Mouse (Mus musculus): ENCODE data around the gene Chrna1. TPM values are rescaled to one million over a fixed set of nuclear protein-coding genes. Genes with fewer than 3 reads are reported as not detected.

The Chrna1 gene
- polyA plus RNA-seq, 1 experiment, result 0.07 TPM

DNA sequence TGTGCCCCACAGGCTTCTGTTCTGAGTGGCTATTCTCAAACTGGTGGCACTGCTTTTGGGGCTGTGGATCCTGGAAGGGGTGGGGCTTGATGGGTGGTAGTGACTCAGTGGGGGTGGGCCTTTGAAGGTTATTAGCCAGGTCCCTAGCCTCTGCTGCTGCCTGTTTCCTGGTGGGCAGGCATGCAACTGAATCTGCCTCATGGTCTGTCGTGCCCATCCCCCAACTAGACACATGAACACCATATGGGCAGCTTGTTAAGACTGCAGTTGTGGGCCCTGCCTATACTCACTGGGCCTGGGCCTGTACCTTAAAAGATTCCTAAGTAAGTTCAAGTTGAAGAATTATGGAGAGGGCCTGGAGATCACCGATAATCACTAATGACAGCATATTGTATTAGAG is 34.6 kb downstream of the Chrna1 start:
- no peak for DNase-seq
- WGBS, result 86% methylated on average over 2 of the region's 2 CpGs

DNA sequence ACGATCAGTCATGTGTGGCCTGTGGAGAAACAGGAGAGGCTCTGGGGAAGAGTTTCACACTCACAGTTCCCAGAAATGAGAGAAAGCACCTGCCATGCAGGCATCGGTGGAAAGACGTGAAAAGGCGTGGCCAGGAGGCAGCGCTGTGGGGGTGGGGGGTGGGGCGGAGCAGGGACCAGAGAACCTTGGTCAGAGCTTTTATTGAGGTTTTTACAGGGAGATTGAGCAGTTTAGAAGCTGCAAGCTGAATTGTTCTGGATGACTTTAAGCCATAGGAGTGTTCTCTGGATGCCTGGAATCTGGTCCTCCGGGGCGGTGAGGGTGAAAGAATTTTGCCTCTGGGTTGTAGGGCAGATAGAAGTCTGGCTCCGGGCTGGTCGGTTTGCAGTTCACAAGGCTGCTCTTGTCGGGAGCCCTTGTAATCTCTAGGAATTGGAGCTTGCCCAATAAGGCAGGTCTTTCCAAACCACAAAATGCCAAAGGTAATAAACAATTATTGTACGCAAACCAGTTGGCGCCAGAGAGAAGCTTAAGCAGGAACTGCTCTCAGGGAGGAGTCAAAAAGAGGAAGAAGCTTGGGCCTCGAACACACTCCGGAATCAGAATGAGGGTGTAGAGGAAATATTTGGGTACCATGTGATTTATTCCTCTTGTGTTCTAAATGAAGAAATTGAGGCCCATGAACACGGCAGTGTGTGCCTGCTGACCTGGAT is 39.5 kb downstream of the Chrna1 start:
- Histone ChIP-seq H3K27me3 (ENCODE audit: control insufficient read depth, insufficient read depth, low read length) (no peaks in the 10 kb centered on the region), H3K4me3 (ENCODE audit: control insufficient read depth, insufficient read depth, low read length) (peak overlapping the region; percentile 29), H3K36me3 (ENCODE audit: control insufficient read depth, insufficient read depth, low read length) (no peaks in the 10 kb centered on the region), H3K4me1 (replicated peaks; ENCODE audit: control insufficient read depth, insufficient read depth, low read length) (peaks cover 12% of the 10 kb centered on the region), H3K27ac (ENCODE audit: control insufficient read depth, insufficient read depth, low read length) (no peak overlapping the region)
- peak; percentile 6 for DNase-seq
- 4% methylated on average over 16 of the region's 16 CpGs for WGBS
- no peak for TF ChIP-seq POLR2A (IDR thresholded peaks at IDR 0.05; ENCODE audit: control insufficient read depth, extremely low read depth, insufficient read depth, low read length, poor library complexity)
- no peak for TF ChIP-seq CTCF (IDR thresholded peaks at IDR 0.05; ENCODE audit: borderline replicate concordance, control insufficient read depth, extremely low read depth, insufficient read depth, low read length, poor library complexity)

More for the DNA sequence above, 34.6 kb downstream of the Chrna1 start:
- no peak for TF ChIP-seq POLR2A (IDR thresholded peaks at IDR 0.05; ENCODE audit: control insufficient read depth, extremely low read depth, insufficient read depth, low read length, poor library complexity)
- TF ChIP-seq CTCF (IDR thresholded peaks at IDR 0.05; ENCODE audit: borderline replicate concordance, control insufficient read depth, extremely low read depth, insufficient read depth, low read length, poor library complexity), result no peak
- Histone ChIP-seq H3K4me1 (replicated peaks; ENCODE audit: control insufficient read depth, insufficient read depth, low read length) (peaks cover 6% of the 10 kb centered on the region; the same call in 1 of the 2 replicates), H3K27me3 (ENCODE audit: control insufficient read depth, insufficient read depth, low read length) (no peaks in the 10 kb centered on the region), H3K27ac (ENCODE audit: control insufficient read depth, insufficient read depth, low read length) (no peak overlapping the region), H3K36me3 (ENCODE audit: control insufficient read depth, insufficient read depth, low read length) (no peaks in the 10 kb centered on the region), H3K4me3 (ENCODE audit: control insufficient read depth, insufficient read depth, low read length) (no peak overlapping the region)

DNA sequence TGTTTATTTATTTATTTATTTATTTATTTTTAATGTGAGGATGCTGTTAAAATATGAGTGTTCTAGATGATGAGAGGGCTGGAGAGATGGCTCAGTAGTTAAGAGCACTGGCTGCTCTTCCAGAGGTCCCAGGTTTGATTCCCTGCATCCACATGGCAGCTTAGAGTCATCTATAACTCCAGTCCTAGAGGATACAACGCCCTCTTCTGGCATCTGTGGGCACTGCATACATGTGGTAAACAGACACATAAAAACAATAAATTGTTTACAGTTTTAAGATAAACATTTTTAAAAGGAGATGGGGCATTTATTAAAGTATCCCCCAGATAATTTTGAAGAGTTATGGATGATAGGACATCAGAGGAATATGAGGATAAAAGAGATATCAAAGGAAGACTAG is 40.4 kb downstream of the Chrna1 start:
- Histone ChIP-seq H3K27me3 (ENCODE audit: control insufficient read depth, insufficient read depth, low read length) (no peaks in the 10 kb centered on the region), H3K4me1 (replicated peaks; ENCODE audit: control insufficient read depth, insufficient read depth, low read length) (peaks cover 12% of the 10 kb centered on the region), H3K4me3 (ENCODE audit: control insufficient read depth, insufficient read depth, low read length) (no peak overlapping the region), H3K36me3 (ENCODE audit: control insufficient read depth, insufficient read depth, low read length) (no peaks in the 10 kb centered on the region), H3K27ac (ENCODE audit: control insufficient read depth, insufficient read depth, low read length) (no peak overlapping the region)
- DNase-seq, result peak; percentile 10
- WGBS, result 31% methylated on average over 1 of the region's 1 CpGs
- TF ChIP-seq CTCF (IDR thresholded peaks at IDR 0.05; ENCODE audit: borderline replicate concordance, control insufficient read depth, extremely low read depth, insufficient read depth, low read length, poor library complexity) (no peak), POLR2A (IDR thresholded peaks at IDR 0.05; ENCODE audit: control insufficient read depth, extremely low read depth, insufficient read depth, low read length, poor library complexity) (no peak)

DNA sequence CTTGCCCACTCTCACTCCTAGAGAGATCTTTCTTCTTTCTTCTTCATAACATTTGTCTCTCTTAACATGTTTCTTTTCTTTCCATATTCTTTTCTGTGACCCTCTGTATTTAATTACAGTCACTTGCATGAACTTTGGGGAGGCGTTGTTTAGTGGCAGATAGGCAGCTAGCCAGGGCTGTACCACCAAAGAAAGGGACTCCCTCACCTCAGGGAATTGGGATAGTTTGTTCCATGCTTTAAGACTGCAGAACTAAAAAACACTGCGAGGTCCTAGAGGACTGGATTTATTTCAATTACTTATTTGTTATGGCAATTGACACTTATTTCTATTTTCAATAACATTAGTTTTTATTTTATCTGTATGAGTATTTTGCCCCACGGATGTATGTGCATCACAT is 41.0 kb downstream of the Chrna1 start:
- Histone ChIP-seq H3K4me3 (ENCODE audit: control insufficient read depth, insufficient read depth, low read length) (no peak overlapping the region), H3K4me1 (replicated peaks; ENCODE audit: control insufficient read depth, insufficient read depth, low read length) (peaks cover 12% of the 10 kb centered on the region), H3K27me3 (ENCODE audit: control insufficient read depth, insufficient read depth, low read length) (no peaks in the 10 kb centered on the region), H3K36me3 (ENCODE audit: control insufficient read depth, insufficient read depth, low read length) (no peaks in the 10 kb centered on the region), H3K27ac (ENCODE audit: control insufficient read depth, insufficient read depth, low read length) (no peak overlapping the region)
- 94% methylated on average over 3 of the region's 3 CpGs for WGBS
- no peak for TF ChIP-seq POLR2A (IDR thresholded peaks at IDR 0.05; ENCODE audit: control insufficient read depth, extremely low read depth, insufficient read depth, low read length, poor library complexity)
- TF ChIP-seq CTCF (IDR thresholded peaks at IDR 0.05; ENCODE audit: borderline replicate concordance, control insufficient read depth, extremely low read depth, insufficient read depth, low read length, poor library complexity), result no peak
- DNase-seq, result no peak

DNA sequence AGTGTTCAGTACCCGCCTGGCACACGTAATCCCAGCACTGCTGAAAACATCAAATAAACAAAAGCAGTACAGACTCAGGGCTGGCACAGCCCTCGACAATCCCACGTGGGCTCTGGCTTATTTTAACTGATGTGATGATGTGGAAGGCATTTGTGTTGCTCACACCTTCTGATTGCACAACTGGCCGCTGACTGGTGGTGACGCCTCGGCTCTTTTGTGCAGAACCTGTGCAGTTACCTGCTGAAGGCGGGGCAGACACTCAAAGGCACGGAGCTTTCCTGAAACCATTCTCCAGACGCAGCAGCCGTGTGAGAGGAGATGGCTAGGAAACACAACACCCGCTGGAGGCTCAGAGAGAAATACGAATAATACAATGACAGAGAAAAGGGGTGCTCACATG is 41.5 kb downstream of the Chrna1 start:
- 91% methylated on average over 13 of the region's 13 CpGs for WGBS

DNA sequence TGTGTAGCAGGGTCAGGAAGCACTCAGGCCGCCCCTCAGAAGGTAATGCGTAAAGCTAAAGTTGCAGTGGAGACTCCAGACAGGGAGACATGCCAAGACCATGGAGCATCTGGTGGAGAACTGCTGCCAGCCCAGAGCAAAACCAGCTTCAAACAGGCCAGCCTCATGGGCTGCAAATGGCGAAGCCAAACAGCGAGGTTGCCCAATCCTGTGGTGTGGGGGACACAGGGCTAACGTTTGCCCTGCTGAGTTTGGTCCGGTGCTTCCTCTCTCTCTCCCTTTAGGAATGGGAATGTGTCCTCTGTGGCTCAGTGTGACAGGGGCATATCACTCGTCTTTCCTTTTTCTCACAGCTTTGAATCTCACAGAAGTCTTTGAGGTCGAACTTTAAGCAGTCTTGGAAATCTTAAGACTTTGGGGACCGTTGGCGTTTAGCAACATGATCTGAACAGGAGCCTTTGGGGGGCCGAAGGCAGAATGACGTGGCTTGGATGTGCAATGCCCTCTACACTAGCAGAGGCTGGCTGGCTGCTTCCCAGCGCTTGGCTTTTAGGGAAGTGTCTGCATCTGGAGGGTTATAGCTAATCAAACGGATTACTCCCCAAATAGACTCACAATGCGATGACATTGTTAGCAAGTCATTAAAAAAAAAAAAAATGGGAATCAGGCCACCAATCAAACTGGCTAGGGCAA is 43.9 kb downstream of the Chrna1 start:
- DNase-seq, result no peak
- Histone ChIP-seq H3K4me3 (ENCODE audit: control insufficient read depth, insufficient read depth, low read length) (no peak overlapping the region), H3K27ac (ENCODE audit: control insufficient read depth, insufficient read depth, low read length) (no peak overlapping the region), H3K4me1 (replicated peaks; ENCODE audit: control insufficient read depth, insufficient read depth, low read length) (peaks cover 12% of the 10 kb centered on the region), H3K27me3 (ENCODE audit: control insufficient read depth, insufficient read depth, low read length) (no peaks in the 10 kb centered on the region), H3K36me3 (ENCODE audit: control insufficient read depth, insufficient read depth, low read length) (no peaks in the 10 kb centered on the region)
- TF ChIP-seq CTCF (IDR thresholded peaks at IDR 0.05; ENCODE audit: borderline replicate concordance, control insufficient read depth, extremely low read depth, insufficient read depth, low read length, poor library complexity) (no peak), POLR2A (IDR thresholded peaks at IDR 0.05; ENCODE audit: control insufficient read depth, extremely low read depth, insufficient read depth, low read length, poor library complexity) (no peak)
- WGBS, result 90% methylated on average over 15 of the region's 15 CpGs

More for the DNA sequence above, 41.5 kb downstream of the Chrna1 start:
- H3K27ac ChIP-seq (ENCODE audit: control insufficient read depth, insufficient read depth, low read length), result no peak overlapping the region
- TF ChIP-seq POLR2A (IDR thresholded peaks at IDR 0.05; ENCODE audit: control insufficient read depth, extremely low read depth, insufficient read depth, low read length, poor library complexity) (no peak), CTCF (IDR thresholded peaks at IDR 0.05; ENCODE audit: borderline replicate concordance, control insufficient read depth, extremely low read depth, insufficient read depth, low read length, poor library complexity) (no peak)
- no peaks in the 10 kb centered on the region for H3K27me3 ChIP-seq (ENCODE audit: control insufficient read depth, insufficient read depth, low read length)
- no peaks in the 10 kb centered on the region for H3K36me3 ChIP-seq (ENCODE audit: control insufficient read depth, insufficient read depth, low read length)
- no peak for DNase-seq
- peaks cover 12% of the 10 kb centered on the region for H3K4me1 ChIP-seq (replicated peaks; ENCODE audit: control insufficient read depth, insufficient read depth, low read length)
- H3K4me3 ChIP-seq (ENCODE audit: control insufficient read depth, insufficient read depth, low read length), result no peak overlapping the region
